Mouse (Mus musculus) forebrain, embryonic 16.5 days (tissue): ENCODE results near the gene Dpysl5. TPM values are rescaled to one million over a fixed set of nuclear protein-coding genes. Genes with fewer than 3 reads are reported as not detected.
A peak's percentile ranks its signal among the peaks of the same experiment; 100 is the strongest.

Source experiments
- ATAC-seq: fragments of 200-750 bp; cut with Nextera tagmentation; 2 replicates; pipeline ENCODE4 v1.8.0; 2017; ENCODE audit warnings: mild to moderate bottlenecking, moderate library complexity
- H3K27ac ChIP-seq: fragments of 300-500 bp; sonication (generic); 2 replicates; pipeline ENCODE4 v1.5.1; 2014; ENCODE audit warnings: low read length, control low read depth
- H3K27me3 ChIP-seq: fragments of 300-500 bp; sonication (generic); replicated peaks from 2 replicates; pipeline ENCODE4 v1.6.1; 2014; ENCODE audit warnings: low read length; ENCODE audit not compliant: control insufficient read depth, insufficient read depth
- H3K36me3 ChIP-seq: fragments of 300-500 bp; sonication (generic); 2 replicates; pipeline ENCODE4 v1.6.1; 2014; ENCODE audit not compliant: control insufficient read depth, insufficient read depth
- H3K4me1 ChIP-seq: fragments of 300-500 bp; sonication (generic); replicated peaks from 2 replicates; pipeline ENCODE4 v1.6.1; 2014; ENCODE audit warnings: low read length; ENCODE audit not compliant: control insufficient read depth, insufficient read depth
- H3K4me2 ChIP-seq: fragments of 300-500 bp; sonication (generic); 2 replicates; pipeline ENCODE4 v1.6.1; 2014; ENCODE audit warnings: mild to moderate bottlenecking, low read length, control low read depth
- H3K4me3 ChIP-seq: fragments of 300-500 bp; sonication (generic); replicated peaks from 2 replicates; pipeline ENCODE4 v1.5.1; 2014; ENCODE audit warnings: mild to moderate bottlenecking, low read length, control low read depth
- H3K9ac ChIP-seq: fragments of 300-500 bp; sonication (generic); replicated peaks from 2 replicates; pipeline ENCODE4 v1.6.1; 2014; ENCODE audit warnings: low read depth, low read length, control low read depth
- H3K9me3 ChIP-seq: fragments of 300-500 bp; sonication (generic); 2 replicates; pipeline ENCODE4 v1.6.1; 2016; ENCODE audit warnings: low read length; ENCODE audit not compliant: control insufficient read depth
- WGBS: fragments of 180-500 bp; shearing (Covaris S2); extraction: QIAGEN DNeasy Blood & Tissue Kit; methylation state at CpG from one replicate; pipeline ENCODE4 v1.1.7; 2014; 5-methylcytosine and 5-hydroxymethylcytosine counted together
- polyA plus RNA-seq: library from polyadenylated mRNA; unstranded; fragments of >200 nt; fragmentation: Nextera tagmentation; extraction: Ambion mirVana; gene quantifications from 2 replicates; pipeline ENCODE4 v1.2.1, GENCODE M21; 2015

Gene Dpysl5
- polyA plus RNA-seq, 1 experiment from 2014 or later: 278 TPM

- Histone ChIP-seq H3K27ac (no peak overlapping the region), H3K4me3 (no peak overlapping the region), H3K9ac (no peak overlapping the region), H3K9me3 (no peaks in the 10 kb centered on the region), H3K4me1 (peaks cover 4% of the 10 kb centered on the region; the same call in 1 of the 2 replicates), H3K27me3 (no peaks in the 10 kb centered on the region), H3K36me3 (peaks cover 10% of the 10 kb centered on the region), H3K4me2 (no peak overlapping the region)
- ATAC-seq: no peak
- WGBS: 89% methylated on average over 6 of the region's 6 CpGs
These were observed 87.6 kb downstream of the Dpysl5 start for GRCm38 (mm10) chr5:30798965-30799364.

DNA sequence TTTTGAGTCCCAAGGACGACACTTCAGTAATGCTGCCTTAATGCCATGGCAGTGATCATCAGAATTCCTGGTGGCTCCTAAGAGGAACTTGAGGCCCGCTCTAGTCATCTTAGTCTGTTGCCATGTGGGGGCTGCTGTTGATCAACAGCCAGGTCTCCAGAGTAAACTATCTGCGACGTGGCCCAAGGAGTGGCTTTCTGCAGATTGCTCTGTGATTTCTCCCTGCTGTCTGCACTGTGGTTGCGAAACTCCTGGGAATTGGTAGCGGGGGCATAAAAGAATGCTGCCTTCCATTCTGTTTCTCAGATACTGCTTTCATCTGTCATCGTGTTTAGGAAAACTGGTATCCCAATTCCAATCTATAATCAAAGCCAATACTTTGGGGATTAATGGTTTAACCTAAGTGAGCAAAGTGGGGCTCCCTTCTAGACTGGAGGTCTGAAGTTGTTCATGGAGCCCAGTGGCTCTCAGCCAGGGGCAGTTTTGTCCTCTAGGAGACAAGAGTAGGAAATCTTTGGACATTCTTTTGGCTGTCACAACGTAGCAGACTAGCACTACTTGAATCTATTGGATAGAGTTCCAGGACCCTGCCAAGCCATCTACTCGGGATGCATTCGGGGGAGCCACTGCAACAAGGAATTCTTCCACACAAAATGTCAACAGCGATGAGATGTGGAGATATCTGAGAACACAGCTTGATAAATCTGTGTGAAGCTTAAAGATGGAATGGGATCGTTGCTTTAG, 91.5 kb downstream of the Dpysl5 start:
- Histone ChIP-seq H3K9ac (no peak overlapping the region), H3K27ac (no peak overlapping the region), H3K36me3 (no peaks in the 10 kb centered on the region; the same call in 1 of the 2 replicates), H3K9me3 (no peaks in the 10 kb centered on the region), H3K4me1 (no peaks in the 10 kb centered on the region), H3K4me3 (no peak overlapping the region), H3K4me2 (no peak overlapping the region), H3K27me3 (no peaks in the 10 kb centered on the region)
- whole genome bisulfite sequencing: 81% methylated on average over 12 of the region's 12 CpGs
- ATAC-seq: no peak

- peak; percentile 82 for ATAC-seq
- no peak overlapping the region for H3K4me3 ChIP-seq
- WGBS: 5% methylated on average over 3 of the region's 3 CpGs
- H3K27me3 ChIP-seq: no peaks in the 10 kb centered on the region
- H3K9me3 ChIP-seq: no peaks in the 10 kb centered on the region
- no peak overlapping the region for H3K4me2 ChIP-seq
- H3K9ac ChIP-seq: no peak overlapping the region
- H3K36me3 ChIP-seq: no peaks in the 10 kb centered on the region
- H3K4me1 ChIP-seq: no peaks in the 10 kb centered on the region
- H3K27ac ChIP-seq: no peak overlapping the region
These were observed 94.7 kb downstream of the Dpysl5 start for GRCm38 (mm10) chr5:30806106-30806505.

- WGBS: 0% methylated on average over 58 of the region's 59 CpGs
- H3K36me3 ChIP-seq: no peaks in the 10 kb centered on the region
- H3K27ac ChIP-seq: peak within 1 kb of the TSS; percentile 89
- ATAC-seq: peak; percentile 96
- no peaks in the 10 kb centered on the region for H3K27me3 ChIP-seq
- peaks cover 28% of the 10 kb centered on the region for H3K4me1 ChIP-seq
- H3K4me3 ChIP-seq: peak within 1 kb of the TSS; percentile 81
- H3K9ac ChIP-seq: peak within 1 kb of the TSS; percentile 91
- no peaks in the 10 kb centered on the region for H3K9me3 ChIP-seq
- H3K4me2 ChIP-seq: peak within 1 kb of the TSS; percentile 84
These were observed 103.2 kb downstream of the Dpysl5 start, which contains the start of gene Mapre3 for GRCm38 (mm10) chr5:30814424-30815119. Gene Mapre3, plus strand, starts transcription at chr5:30814641.

- no peak for ATAC-seq
- peak overlapping the region; percentile 91 for H3K9ac ChIP-seq
- 1% methylated on average over 7 of the region's 7 CpGs for WGBS
These were observed 103.7 kb downstream of the Dpysl5 start for GRCm38 (mm10) chr5:30815120-30815465.

GRCm38 (mm10) chr5:30816261-30816791, 105.0 kb downstream of the Dpysl5 start:
- peaks cover 28% of the 10 kb centered on the region for H3K4me1 ChIP-seq
- ATAC-seq: no peak

More at GRCm38 (mm10) chr5:30815120-30815465, 103.7 kb downstream of the Dpysl5 start:
- Histone ChIP-seq H3K9me3 (no peaks in the 10 kb centered on the region), H3K36me3 (no peaks in the 10 kb centered on the region), H3K4me1 (peaks cover 28% of the 10 kb centered on the region), H3K4me2 (peak overlapping the region; percentile 84), H3K4me3 (peak overlapping the region; percentile 81), H3K27me3 (no peaks in the 10 kb centered on the region), H3K27ac (peak overlapping the region; percentile 89)

DNA sequence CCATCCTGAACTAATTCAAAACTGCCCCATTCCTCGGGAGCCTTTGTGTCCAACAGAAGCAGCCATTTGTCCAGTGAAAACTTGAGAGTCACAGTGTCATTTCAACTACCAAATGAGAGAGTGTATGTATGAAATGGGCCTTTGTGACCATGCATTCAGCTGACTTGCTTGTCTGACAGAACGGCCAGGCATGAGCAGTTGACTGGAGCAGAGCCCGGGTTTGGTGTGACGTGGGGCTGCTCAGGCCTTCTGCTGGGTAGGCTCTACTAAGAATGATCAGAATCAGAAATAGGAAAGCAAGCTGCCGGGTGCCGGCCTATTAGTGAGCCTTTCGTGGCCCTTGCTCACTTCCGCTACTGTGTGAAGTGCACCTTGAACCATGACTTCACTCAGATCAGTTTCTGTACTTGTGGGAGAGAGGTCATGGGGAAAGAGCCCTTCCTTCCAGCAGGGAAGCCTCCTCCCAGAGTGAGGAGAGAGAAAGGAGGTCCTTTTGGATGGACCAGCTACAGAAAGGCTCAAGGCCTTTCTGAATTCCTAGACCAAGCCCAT, 107.5 kb downstream of the Dpysl5 start:
- Histone ChIP-seq H3K27me3 (no peaks in the 10 kb centered on the region), H3K4me1 (peaks cover 31% of the 10 kb centered on the region), H3K4me3 (no peak overlapping the region), H3K36me3 (no peaks in the 10 kb centered on the region), H3K9ac (no peak overlapping the region), H3K9me3 (no peaks in the 10 kb centered on the region), H3K27ac (no peak overlapping the region), H3K4me2 (no peak overlapping the region)
- ATAC-seq: no peak
- 84% methylated on average over 8 of the region's 8 CpGs for WGBS

More at GRCm38 (mm10) chr5:30816261-30816791, 105.0 kb downstream of the Dpysl5 start:
- H3K9ac ChIP-seq: peak overlapping the region; percentile 13; the same call in 1 of the 2 replicates
- H3K4me3 ChIP-seq: no peak overlapping the region; the same call in 1 of the 2 replicates
- H3K27me3 ChIP-seq: no peaks in the 10 kb centered on the region
- H3K9me3 ChIP-seq: no peaks in the 10 kb centered on the region
- no peak overlapping the region for H3K27ac ChIP-seq
- H3K36me3 ChIP-seq: no peaks in the 10 kb centered on the region
- H3K4me2 ChIP-seq: peak overlapping the region; percentile 84
- 62% methylated on average over 8 of the region's 8 CpGs for WGBS

- ATAC-seq: no peak
- H3K36me3 ChIP-seq: no peaks in the 10 kb centered on the region
- 84% methylated on average over 5 of the region's 5 CpGs for WGBS
These were observed 111.3 kb downstream of the Dpysl5 start for GRCm38 (mm10) chr5:30822689-30823088.

GRCm38 (mm10) chr5:30823091-30823490, 111.7 kb downstream of the Dpysl5 start:
- H3K4me3 ChIP-seq: no peak overlapping the region
- no peaks in the 10 kb centered on the region for H3K27me3 ChIP-seq
- peaks cover 13% of the 10 kb centered on the region for H3K4me1 ChIP-seq
- H3K9me3 ChIP-seq: no peaks in the 10 kb centered on the region
- no peak for ATAC-seq
- no peak overlapping the region for H3K4me2 ChIP-seq
- H3K36me3 ChIP-seq: no peaks in the 10 kb centered on the region
- no peak overlapping the region for H3K27ac ChIP-seq
- H3K9ac ChIP-seq: no peak overlapping the region
- WGBS: 79% methylated on average over 3 of the region's 3 CpGs

More at GRCm38 (mm10) chr5:30822689-30823088, 111.3 kb downstream of the Dpysl5 start:
- Histone ChIP-seq H3K27me3 (no peaks in the 10 kb centered on the region), H3K27ac (no peak overlapping the region), H3K4me3 (no peak overlapping the region), H3K9me3 (no peaks in the 10 kb centered on the region), H3K4me2 (no peak overlapping the region), H3K9ac (no peak overlapping the region), H3K4me1 (peaks cover 13% of the 10 kb centered on the region)
